Mouse (Mus musculus) monocyte, adult 5-6 weeks (primary cell): ENCODE measurements around the gene Vmn1r130. TPM values are rescaled to one million over a fixed set of nuclear protein-coding genes. Genes with fewer than 3 reads are reported as not detected.
"Not testable (repeated sequence)": the region's sequence is repeated elsewhere in the genome, so short reads cannot be mapped to it uniquely, and the experiment has no call there.

ENCODE experiments used
- ATAC-seq: fragments of 153-309, 156-312 bp; replicated peaks from 2 replicates; pipeline ENCODE4 v1.8.0; 2017; ENCODE audit warnings: mild to moderate bottlenecking; ENCODE audit not compliant: low TSS enrichment, insufficient number of reproducible peaks, severe bottlenecking, poor library complexity, low FRiP score
- total RNA-seq: library from RNA; stranded (forward); fragments of 200-1000, 200-491, 200-594 nt; gene quantifications from 3 replicates; pipeline ENCODE4 v1.2.3, GENCODE M21; 2017

Gene Vmn1r130
- not detected in 3 replicates for total RNA-seq

DNA sequence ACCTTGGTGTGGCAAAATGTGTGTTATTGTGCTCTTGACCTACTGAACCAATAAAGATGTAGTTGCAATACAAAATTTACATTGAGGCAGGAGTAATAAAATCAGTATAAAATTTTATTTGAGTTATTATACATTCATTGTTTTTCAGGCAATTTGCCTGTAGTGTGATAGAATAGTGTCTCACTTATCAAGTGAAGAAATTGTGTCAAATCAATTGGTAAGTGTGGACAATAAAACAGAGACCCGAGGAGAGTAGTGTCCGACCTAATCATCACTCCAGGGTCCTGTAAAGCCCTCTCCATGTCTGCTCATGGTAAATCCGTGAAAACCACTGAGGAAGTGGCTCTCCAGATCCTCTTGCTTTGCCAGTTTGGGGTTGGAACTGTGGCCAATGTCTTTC, at the start of gene Vmn1r130:
Gene Vmn1r130 (plus strand): TSS at position 301 of the 400 bp plus-strand sequence.
- ATAC-seq: not testable (repeated sequence)

DNA sequence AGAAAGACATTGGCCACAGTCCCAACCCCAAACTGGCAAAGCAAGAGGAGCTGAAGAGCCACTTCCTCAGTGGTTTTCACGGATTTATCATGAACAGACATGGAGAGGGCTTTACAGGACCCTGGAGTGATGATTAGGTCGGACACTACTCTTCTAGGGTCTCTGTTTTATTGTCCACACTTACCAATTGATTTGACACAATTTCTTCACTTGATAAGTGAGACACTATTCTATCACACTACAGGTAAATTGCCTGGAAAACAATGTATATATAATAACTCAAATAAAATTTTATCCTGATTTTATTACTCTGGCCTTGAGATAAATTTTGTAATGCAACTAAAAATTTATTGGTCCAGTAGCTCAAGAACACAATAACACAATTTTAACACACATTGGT, 34.4 kb downstream of the Vmn1r130 start, which contains the start of gene Vmn1r131:
Gene Vmn1r131 (minus strand): TSS at position 101 of the 400 bp plus-strand sequence.
- ATAC-seq: not testable (repeated sequence)

Other genes starting within 250 kb of the Vmn1r130 start
- not detected in 3 replicates for gene Vmn1r125, start 239.6 kb upstream of the Vmn1r130 start, total RNA-seq
- not detected in 3 replicates for gene Vmn1r126, start 210.3 kb upstream of the Vmn1r130 start, total RNA-seq
- gene Vmn1r127, start 191.9 kb upstream of the Vmn1r130 start, total RNA-seq: not detected in 3 replicates
- gene Vmn1r128, start 162.4 kb upstream of the Vmn1r130 start, total RNA-seq: not detected in 3 replicates
- not detected in 3 replicates for gene Vmn1r129, start 150.5 kb upstream of the Vmn1r130 start, total RNA-seq
- not detected in 3 replicates for gene Gm6882, start 79.0 kb upstream of the Vmn1r130 start, total RNA-seq
- gene Vmn1r131, start 34.3 kb downstream of the Vmn1r130 start, total RNA-seq: not detected in 3 replicates
- not detected in 3 replicates for gene Vmn1r132, start 102.3 kb downstream of the Vmn1r130 start, total RNA-seq
- not detected in 3 replicates for gene Gm4175, start 249.7 kb downstream of the Vmn1r130 start, total RNA-seq